32 mouse cellular contexts compared by ENCODE assay signal in genomic region chr1:135899295-135899694, GRCm38 (mm10). TPM values are rescaled to one million over a fixed set of nuclear protein-coding genes. Genes with fewer than 3 reads are reported as not detected.
"Had no signal": no experiment of that assay in that cellular context is flagged by ENCODE, and none has a peak within 500 bp of the region (broad histone marks: within the 10 kb centered on the region; RNA-seq: fewer than 3 reads in every experiment).

No protein-coding gene starts in this region.

- H3K4me1 ChIP-seq: limb, embryonic 12.5 days; limb, embryonic 13.5 days; liver, embryonic 12.5 days; lung, embryonic 15.5 days; megakaryocyte, embryonic 14.5 days; midbrain, embryonic 10.5 days; midbrain, embryonic 12.5 days; midbrain, embryonic 13.5 days; midbrain, embryonic 15.5 days had no signal

- H3K27ac ChIP-seq: left cerebral cortex, adult 2 months; limb, embryonic 12.5 days; limb, embryonic 13.5 days; liver, embryonic 12.5 days; liver, embryonic 13.5 days; liver, embryonic 14.5 days; liver, embryonic 15.5 days; lung, embryonic 15.5 days; macrophage; midbrain, embryonic 10.5 days; midbrain, embryonic 12.5 days; midbrain, embryonic 13.5 days; midbrain, embryonic 15.5 days had no signal

- H3K27me3 ChIP-seq: limb, embryonic 15.5 days; lung, embryonic 15.5 days; midbrain, embryonic 12.5 days; midbrain, embryonic 13.5 days; midbrain, embryonic 15.5 days had no signal

- ATAC-seq: liver, embryonic 12.5 days; liver, postnatal 0 days; lung, postnatal 0 days; midbrain, embryonic 13.5 days; midbrain, embryonic 15.5 days; midbrain, embryonic 16.5 days had no signal

- DNase-seq: left cerebral cortex, postnatal 4 days; liver; liver, embryonic 13.5 days; liver, postnatal 0 days; lung, adult 18-20 months; lung, adult 2 months; lung, embryonic 14.5 days; lung, postnatal 10 days; lung, postnatal 14 days; lung, postnatal 36 days; lung, postnatal 4 days; midbrain, embryonic 14.5 days had no signal

- H3K4me3 ChIP-seq: left cerebral cortex, adult 2 months; limb, embryonic 12.5 days; limb, embryonic 13.5 days; limb, embryonic 15.5 days; liver, embryonic 12.5 days; liver, embryonic 13.5 days; liver, embryonic 15.5 days; lung, embryonic 15.5 days; megakaryocyte, embryonic 14.5 days; midbrain, embryonic 10.5 days; midbrain, embryonic 12.5 days; midbrain, embryonic 13.5 days; midbrain, embryonic 15.5 days; myocyte had no signal

- H3K36me3 ChIP-seq: limb, embryonic 12.5 days; limb, embryonic 13.5 days; limb, embryonic 15.5 days; liver, embryonic 12.5 days; liver, embryonic 13.5 days; liver, embryonic 15.5 days; lung, embryonic 15.5 days; midbrain, embryonic 10.5 days; midbrain, embryonic 12.5 days; midbrain, embryonic 13.5 days; midbrain, embryonic 15.5 days had no signal

- H3K9me3 ChIP-seq: limb, embryonic 12.5 days; limb, embryonic 13.5 days; limb, embryonic 15.5 days; liver, embryonic 12.5 days; liver, embryonic 13.5 days; liver, embryonic 15.5 days; lung, embryonic 15.5 days; megakaryocyte, embryonic 14.5 days; midbrain, embryonic 10.5 days; midbrain, embryonic 12.5 days; midbrain, embryonic 13.5 days; midbrain, embryonic 15.5 days had no signal

- H3K4me2 ChIP-seq: limb, embryonic 12.5 days; limb, embryonic 13.5 days; limb, embryonic 15.5 days; liver, embryonic 11.5 days; liver, embryonic 12.5 days; liver, embryonic 13.5 days; liver, embryonic 15.5 days; lung, embryonic 14.5 days; lung, embryonic 15.5 days; midbrain, embryonic 11.5 days; midbrain, embryonic 12.5 days; midbrain, embryonic 13.5 days; midbrain, embryonic 15.5 days had no signal

- H3K9ac ChIP-seq: limb, embryonic 12.5 days; limb, embryonic 13.5 days; limb, embryonic 15.5 days; liver, embryonic 12.5 days; liver, embryonic 13.5 days; liver, embryonic 14.5 days; liver, embryonic 15.5 days; liver, postnatal 0 days; lung, embryonic 14.5 days; lung, embryonic 15.5 days; midbrain, embryonic 12.5 days; midbrain, embryonic 13.5 days; midbrain, embryonic 15.5 days had no signal

RNA-seq across cellular contexts. Expression of gene Pkp1, which starts 19.7 kb away (rescaled TPM):
- polyA plus RNA-seq: liver, embryonic 12.5 days; liver, embryonic 13.5 days; liver, embryonic 15.5 days; liver, embryonic 16.5 days; macrophage; midbrain, embryonic 10.5 days; midbrain, embryonic 13.5 days; midbrain, embryonic 16.5 days had no signal
